In the genomic region with DNA sequence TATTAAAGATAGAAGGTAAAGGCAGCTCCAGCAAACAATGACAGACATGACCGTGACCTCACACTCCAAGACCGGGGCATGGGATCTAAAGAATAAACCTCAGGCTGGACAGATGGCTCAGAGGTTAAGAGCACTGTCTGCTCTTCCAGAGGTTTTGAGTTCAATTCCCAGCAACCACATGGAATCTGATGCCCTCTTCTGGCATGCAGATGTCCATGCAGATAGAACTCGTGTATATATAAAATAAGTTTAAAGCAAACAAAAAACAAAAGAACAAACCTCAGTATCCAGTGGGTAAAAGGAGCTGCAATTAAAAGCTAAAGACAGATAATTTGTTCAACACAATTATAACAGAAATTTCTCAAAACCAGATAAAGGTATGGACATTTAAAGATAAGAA, we compare ENCODE assay signal across 27 mouse cellular contexts. TPM values are rescaled to one million over a fixed set of nuclear protein-coding genes. Genes with fewer than 3 reads are reported as not detected.
DNase-seq lines count a peak whose midpoint lies in the region; ATAC-seq and TF ChIP-seq lines count a peak whose summit lies in the region.
"Had no signal": no experiment of that assay in that cellular context is flagged by ENCODE, and none has a peak within 500 bp of the region (broad histone marks: within the 10 kb centered on the region; RNA-seq: fewer than 3 reads in every experiment).

No protein-coding gene starts in this region.

- ATAC-seq in forebrain, postnatal 0 days = no peak
- ATAC-seq in forebrain, embryonic 13.5 days = no peak
- ATAC-seq in kidney, postnatal 0 days (replicated peaks; ENCODE audit: low FRiP score, low read depth) = no peak
- no peak for ATAC-seq in kidney, embryonic 16.5 days (ENCODE audit: low FRiP score, low TSS enrichment)
- ATAC-seq in midbrain, embryonic 11.5 days (ENCODE audit: low FRiP score) = no peak
- no peak for ATAC-seq in midbrain, embryonic 13.5 days
- no peak for ATAC-seq in megakaryocyte progenitor cell, adult 5-6 weeks (replicated peaks; ENCODE audit: poor library complexity)
- ATAC-seq: midbrain, embryonic 15.5 days had no signal

- 75% methylated on average over 3 of the region's 3 CpGs for WGBS in forebrain, postnatal 0 days
- 78% methylated on average over 3 of the region's 3 CpGs for WGBS in forebrain, embryonic 13.5 days
- 78% methylated on average over 3 of the region's 3 CpGs for WGBS in kidney, postnatal 0 days
- 81% methylated on average over 3 of the region's 3 CpGs for WGBS in kidney, embryonic 16.5 days
- WGBS in midbrain, embryonic 11.5 days = 82% methylated on average over 3 of the region's 3 CpGs
- 80% methylated on average over 3 of the region's 3 CpGs for WGBS in midbrain, embryonic 13.5 days

- TF ChIP-seq CTCF in forebrain, postnatal 0 days (IDR thresholded peaks at IDR 0.05; ENCODE audit: low read depth) = 0 out of 2 replicates have a peak, but pooled peaks have one; percentile 7
- TF ChIP-seq CTCF in kidney, postnatal 0 days (IDR thresholded peaks at IDR 0.05; ENCODE audit: low read depth) = peak; percentile 21; the same call in 1 of the 2 replicates

- no peak overlapping the region for H3K9ac ChIP-seq in forebrain, postnatal 0 days
- no peak overlapping the region for H3K9ac ChIP-seq in forebrain, embryonic 13.5 days
- no peak overlapping the region for H3K9ac ChIP-seq in kidney, postnatal 0 days (ENCODE audit: low read depth, low read length)
- H3K9ac ChIP-seq in kidney, embryonic 16.5 days (replicated peaks; ENCODE audit: low read length) = no peak overlapping the region
- H3K9ac ChIP-seq in midbrain, embryonic 11.5 days (ENCODE audit: low read length) = no peak overlapping the region
- no peak overlapping the region for H3K9ac ChIP-seq in midbrain, embryonic 13.5 days (replicated peaks)
- H3K9ac ChIP-seq: hindbrain, embryonic 15.5 days; limb, embryonic 15.5 days; liver, embryonic 14.5 days; lung, embryonic 14.5 days; midbrain, embryonic 15.5 days had no signal

- DNase-seq in forebrain, postnatal 0 days = no peak
- DNase-seq in kidney, postnatal 0 days (ENCODE audit: low spot score) = no peak
- peak; percentile 10 for DNase-seq in midbrain, embryonic 11.5 days (ENCODE audit: low spot score, missing footprints)
- DNase-seq in heart, postnatal 14 days = no peak
- DNase-seq: adrenal gland, adult 8-10 months; cerebellum, adult 2 months; cerebellum, postnatal 14 days; gastrocnemius, postnatal 14 days; heart, adult 11 months; kidney, adult 9 months; kidney, postnatal 25 days; lung, embryonic 14.5 days; right cerebral cortex, postnatal 25 days; thymus, adult 2 months; thymus, postnatal 36 days had no signal

- no peaks in the 10 kb centered on the region for H3K27me3 ChIP-seq in forebrain, postnatal 0 days (ENCODE audit: insufficient read depth, low read length)
- no peaks in the 10 kb centered on the region for H3K27me3 ChIP-seq in forebrain, embryonic 13.5 days
- H3K27me3 ChIP-seq in kidney, postnatal 0 days (ENCODE audit: insufficient read depth, low read length) = no peaks in the 10 kb centered on the region
- H3K27me3 ChIP-seq in kidney, embryonic 16.5 days (ENCODE audit: insufficient read depth, low read length) = no peaks in the 10 kb centered on the region
- H3K27me3 ChIP-seq in midbrain, embryonic 11.5 days (ENCODE audit: control insufficient read depth, insufficient read depth, low read length) = no peaks in the 10 kb centered on the region
- no peaks in the 10 kb centered on the region for H3K27me3 ChIP-seq in midbrain, embryonic 13.5 days
- H3K27me3 ChIP-seq: hindbrain, embryonic 15.5 days; limb, embryonic 15.5 days; midbrain, embryonic 15.5 days had no signal

- H3K4me2 ChIP-seq in forebrain, postnatal 0 days (ENCODE audit: low read depth) = no peak overlapping the region
- no peak overlapping the region for H3K4me2 ChIP-seq in forebrain, embryonic 13.5 days
- no peak overlapping the region for H3K4me2 ChIP-seq in kidney, postnatal 0 days (ENCODE audit: low read length)
- H3K4me2 ChIP-seq in kidney, embryonic 16.5 days (replicated peaks; ENCODE audit: low read depth, low read length) = no peak overlapping the region
- H3K4me2 ChIP-seq in midbrain, embryonic 11.5 days = no peak overlapping the region
- no peak overlapping the region for H3K4me2 ChIP-seq in midbrain, embryonic 13.5 days (replicated peaks)
- H3K4me2 ChIP-seq: heart, embryonic 11.5 days; hindbrain, embryonic 15.5 days; limb, embryonic 15.5 days; lung, embryonic 14.5 days; midbrain, embryonic 15.5 days had no signal

- no peaks in the 10 kb centered on the region for H3K4me1 ChIP-seq in forebrain, postnatal 0 days (ENCODE audit: insufficient read depth)
- peaks cover 9% of the 10 kb centered on the region for H3K4me1 ChIP-seq in forebrain, embryonic 13.5 days
- H3K4me1 ChIP-seq in kidney, postnatal 0 days (replicated peaks; ENCODE audit: insufficient read depth, low read length) = no peaks in the 10 kb centered on the region
- H3K4me1 ChIP-seq in kidney, embryonic 16.5 days (ENCODE audit: insufficient read depth, low read length) = peaks cover 12% of the 10 kb centered on the region; the same call in 1 of the 2 replicates
- H3K4me1 ChIP-seq in midbrain, embryonic 11.5 days (ENCODE audit: control insufficient read depth, insufficient read depth, low read length) = 0 out of 2 replicates have a peak, but pooled peaks cover 2% of the 10 kb centered on the region
- H3K4me1 ChIP-seq in midbrain, embryonic 13.5 days (replicated peaks) = peaks cover 12% of the 10 kb centered on the region; the same call in 1 of the 2 replicates

- intact Hi-C loops in heart, postnatal 14 days (cut with DNase I) = loop anchor here (5.0 kb wide), 1 partner anchor 126 kb away; no protein-coding TSS in a partner anchor

- H3K4me3 ChIP-seq in forebrain, postnatal 0 days (ENCODE audit: low read depth, low read length) = no peak overlapping the region
- H3K4me3 ChIP-seq in forebrain, embryonic 13.5 days = no peak overlapping the region
- no peak overlapping the region for H3K4me3 ChIP-seq in kidney, postnatal 0 days (replicated peaks; ENCODE audit: low read depth, low read length)
- no peak overlapping the region for H3K4me3 ChIP-seq in kidney, embryonic 16.5 days (ENCODE audit: low read length)
- H3K4me3 ChIP-seq in midbrain, embryonic 11.5 days (ENCODE audit: low read depth, low read length) = no peak overlapping the region
- H3K4me3 ChIP-seq in midbrain, embryonic 13.5 days (replicated peaks) = no peak overlapping the region
- H3K4me3 ChIP-seq: erythroblast, embryonic 14.5 days; hindbrain, embryonic 15.5 days; limb, embryonic 10.5 days; limb, embryonic 15.5 days; megakaryocyte, embryonic 14.5 days; midbrain, embryonic 15.5 days had no signal

- H3K36me3 ChIP-seq in forebrain, postnatal 0 days (ENCODE audit: insufficient read depth) = no peaks in the 10 kb centered on the region
- H3K36me3 ChIP-seq in forebrain, embryonic 13.5 days (ENCODE audit: poor library complexity, severe bottlenecking) = no peaks in the 10 kb centered on the region
- no peaks in the 10 kb centered on the region for H3K36me3 ChIP-seq in kidney, postnatal 0 days (ENCODE audit: insufficient read depth, low read length)
- H3K36me3 ChIP-seq in kidney, embryonic 16.5 days (ENCODE audit: insufficient read depth, low read length) = 0 out of 2 replicates have a peak, but pooled peaks cover 2% of the 10 kb centered on the region
- no peaks in the 10 kb centered on the region for H3K36me3 ChIP-seq in midbrain, embryonic 11.5 days (ENCODE audit: control insufficient read depth, insufficient read depth, low read length)
- H3K36me3 ChIP-seq in midbrain, embryonic 13.5 days = no peaks in the 10 kb centered on the region
- H3K36me3 ChIP-seq: hindbrain, embryonic 15.5 days; limb, embryonic 10.5 days; limb, embryonic 15.5 days; midbrain, embryonic 15.5 days had no signal

- H3K27ac ChIP-seq in forebrain, postnatal 0 days (ENCODE audit: low read depth, low read length) = no peak overlapping the region
- no peak overlapping the region for H3K27ac ChIP-seq in forebrain, embryonic 13.5 days
- H3K27ac ChIP-seq in kidney, postnatal 0 days = no peak overlapping the region
- no peak overlapping the region for H3K27ac ChIP-seq in kidney, embryonic 16.5 days (ENCODE audit: low read length)
- no peak overlapping the region for H3K27ac ChIP-seq in midbrain, embryonic 11.5 days (ENCODE audit: low read depth, low read length)
- H3K27ac ChIP-seq in midbrain, embryonic 13.5 days = no peak overlapping the region
- H3K27ac ChIP-seq: hindbrain, embryonic 15.5 days; limb, embryonic 10.5 days; limb, embryonic 15.5 days; liver, embryonic 14.5 days; midbrain, embryonic 15.5 days had no signal

- H3K9me3 ChIP-seq in forebrain, postnatal 0 days (ENCODE audit: low read length) = no peaks in the 10 kb centered on the region
- no peaks in the 10 kb centered on the region for H3K9me3 ChIP-seq in forebrain, embryonic 13.5 days (replicated peaks)
- H3K9me3 ChIP-seq in kidney, postnatal 0 days (replicated peaks; ENCODE audit: low read length) = no peaks in the 10 kb centered on the region
- H3K9me3 ChIP-seq in kidney, embryonic 16.5 days (ENCODE audit: low read length) = no peaks in the 10 kb centered on the region
- H3K9me3 ChIP-seq in midbrain, embryonic 11.5 days (ENCODE audit: control insufficient read depth, low read length) = no peaks in the 10 kb centered on the region
- H3K9me3 ChIP-seq in midbrain, embryonic 13.5 days = no peaks in the 10 kb centered on the region
- H3K9me3 ChIP-seq: hindbrain, embryonic 15.5 days; limb, embryonic 10.5 days; limb, embryonic 15.5 days; megakaryocyte, embryonic 14.5 days; midbrain, embryonic 15.5 days had no signal

RNA-seq across cellular contexts. Expression of a gene that starts 9.4 kb away (rescaled TPM):
- 2.4 and 2.6 TPM in 2 replicates for total RNA-seq in forebrain, postnatal 0 days (2014; rRNA removed)
- 0.18 and 0.44 TPM in 2 replicates for polyA plus RNA-seq in forebrain, postnatal 0 days (2015; fragmentation: Nextera tagmentation; extraction: Ambion mirVana)
- polyA plus RNA-seq in forebrain, embryonic 13.5 days (2015; fragmentation: Nextera tagmentation; extraction: Ambion mirVana) = 0.18 and 0.34 TPM in 2 replicates
- 2.0 and 2.2 TPM in 2 replicates for polyA plus RNA-seq in kidney, postnatal 0 days (2015; fragmentation: Nextera tagmentation; extraction: Ambion mirVana)
- 2.0 and 2.7 TPM in 2 replicates for polyA plus RNA-seq in kidney, embryonic 16.5 days (2015; fragmentation: Nextera tagmentation; extraction: Ambion mirVana)
- polyA plus RNA-seq in midbrain, embryonic 11.5 days (2014; fragmentation: Nextera tagmentation; extraction: Ambion mirVana) = 0.33 and 0.53 TPM in 2 replicates
- 0.40 and 0.77 TPM in 2 replicates for polyA plus RNA-seq in midbrain, embryonic 13.5 days (2015; fragmentation: Nextera tagmentation; extraction: Ambion mirVana)
- 5.2 and 7.4 TPM in 2 replicates for total RNA-seq in megakaryocyte progenitor cell, adult 5-6 weeks (2015)
- 8.4 and 8.5 TPM in 2 replicates for total RNA-seq in megakaryocyte progenitor cell, adult 5-6 weeks (2017)
- total RNA-seq in heart, postnatal 14 days (2021) = 10 to 100 TPM; 15.4 to 16.4 TPM
